Mouse (Mus musculus) limb, embryonic 14.5 days (tissue): Measurements from ENCODE around the gene Proser1. TPM values are rescaled to one million over a fixed set of nuclear protein-coding genes. Genes with fewer than 3 reads are reported as not detected.

ENCODE experiments used
- ATAC-seq: fragments of 200-750 bp; cut with Nextera tagmentation; 2 replicates; pipeline ENCODE4 v1.8.0; 2017; ENCODE audit warnings: low read depth, moderate number of reproducible peaks, moderate TSS enrichment; ENCODE audit not compliant: low FRiP score
- DNase-seq: peaks from one replicate; pipeline ENCODE4 v3.0.0-alpha.2; 2015; ENCODE audit warnings: low spot score
- H3K27ac ChIP-seq: fragments of 300-500 bp; sonication (generic); replicated peaks from 2 replicates; pipeline ENCODE4 v1.5.1; 2014; ENCODE audit warnings: low read depth, mild to moderate bottlenecking, low read length, moderate library complexity, mixed read lengths
- H3K27me3 ChIP-seq: fragments of 300-500 bp; sonication (generic); 2 replicates; pipeline ENCODE4 v1.6.1; 2014; ENCODE audit warnings: low read length, mixed read lengths; ENCODE audit not compliant: control insufficient read depth, insufficient read depth
- H3K36me3 ChIP-seq: fragments of 300-500 bp; sonication (generic); 2 replicates; pipeline ENCODE4 v1.6.1; 2014; ENCODE audit warnings: mild to moderate bottlenecking, low read length, moderate library complexity, mixed read lengths; ENCODE audit not compliant: control insufficient read depth, insufficient read depth
- H3K4me1 ChIP-seq: fragments of 300-500 bp; sonication (generic); 2 replicates; pipeline ENCODE4 v1.6.1; 2014; ENCODE audit warnings: antibody characterized with exemption, low read length, mixed read lengths; ENCODE audit not compliant: control insufficient read depth, insufficient read depth
- H3K4me2 ChIP-seq: fragments of 300-500 bp; sonication (generic); replicated peaks from 2 replicates; pipeline ENCODE4 v1.6.1; 2014; ENCODE audit warnings: low read depth, mild to moderate bottlenecking, low read length, moderate library complexity; ENCODE audit not compliant: severe bottlenecking
- H3K4me3 ChIP-seq: fragments of 300-500 bp; sonication (generic); replicated peaks from 2 replicates; pipeline ENCODE4 v1.5.1; 2014; ENCODE audit warnings: low read length
- H3K9ac ChIP-seq: fragments of 300-500 bp; sonication (generic); 2 replicates; pipeline ENCODE4 v1.6.1; 2014; ENCODE audit warnings: mild to moderate bottlenecking, low read depth, low read length, moderate library complexity; ENCODE audit not compliant: severe bottlenecking
- H3K9me3 ChIP-seq: fragments of 300-500 bp; sonication (generic); 2 replicates; pipeline ENCODE4 v1.6.1; 2016; ENCODE audit warnings: low read length; ENCODE audit not compliant: control insufficient read depth
- POLR2A ChIP-seq: fragments of 200-500 bp; IDR thresholded peaks from 2 replicates; pipeline ENCODE4 v1.8.0; 2012; ENCODE audit warnings: inconsistent platforms, mild to moderate bottlenecking, moderate library complexity, borderline replicate concordance; ENCODE audit not compliant: insufficient read depth, insufficient read length; ENCODE audit errors: extremely low read depth
- WGBS: fragments of 180-500 bp; shearing (Covaris S2); extraction: QIAGEN DNeasy Blood & Tissue Kit; methylation state at CpG from one replicate; pipeline ENCODE4 v1.1.7; 2014; 5-methylcytosine and 5-hydroxymethylcytosine counted together
- polyA plus RNA-seq, 2 experiments: library from polyadenylated mRNA; depleted of rRNA in 1 of 2; stranded (reverse) in 1 of 2; unstranded in 1 of 2; fragments of >200 nt; fragmentation: Nextera tagmentation in 1 of 2; extraction: Ambion mirVana in 1 of 2; gene quantifications; 2 replicates each; pipeline versions ENCODE4 v1.2.1 to v1.2.3; 2012 to 2014

The Proser1 gene
- polyA plus RNA-seq, 2 experiments = 15.1 to 23.9 TPM

DNA sequence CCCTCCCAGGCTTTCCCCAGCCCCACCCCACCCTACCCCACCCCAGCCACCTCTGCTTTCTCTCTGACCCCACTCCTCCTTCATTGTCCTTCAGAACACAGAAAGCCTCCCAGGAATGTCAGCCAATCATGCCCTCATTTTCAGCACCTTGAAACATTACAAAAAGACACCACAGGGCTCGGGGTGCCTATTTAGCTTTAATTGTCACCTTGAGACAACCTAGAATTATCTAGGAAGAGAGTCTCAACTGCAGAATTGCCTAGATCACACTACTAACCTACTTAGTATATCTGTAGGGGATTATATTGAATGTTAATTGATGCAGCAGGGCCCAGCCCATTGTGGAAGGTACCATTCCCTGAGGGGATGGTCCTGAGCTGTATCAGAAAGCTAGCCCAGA, 40.8 kb upstream of the Proser1 start:
- H3K4me1 ChIP-seq = peaks cover 6% of the 10 kb centered on the region; the same call in 1 of the 2 replicates
- no peaks in the 10 kb centered on the region for H3K27me3 ChIP-seq
- H3K9ac ChIP-seq = no peak overlapping the region
- ATAC-seq (no peak), DNase-seq (no peak)
- WGBS = 54% methylated on average over 1 of the region's 1 CpGs
- no peak overlapping the region for H3K4me2 ChIP-seq
- TF ChIP-seq POLR2A = no peak
- no peak overlapping the region for H3K27ac ChIP-seq
- H3K36me3 ChIP-seq = no peaks in the 10 kb centered on the region
- H3K9me3 ChIP-seq = no peaks in the 10 kb centered on the region
- no peak overlapping the region for H3K4me3 ChIP-seq

DNA sequence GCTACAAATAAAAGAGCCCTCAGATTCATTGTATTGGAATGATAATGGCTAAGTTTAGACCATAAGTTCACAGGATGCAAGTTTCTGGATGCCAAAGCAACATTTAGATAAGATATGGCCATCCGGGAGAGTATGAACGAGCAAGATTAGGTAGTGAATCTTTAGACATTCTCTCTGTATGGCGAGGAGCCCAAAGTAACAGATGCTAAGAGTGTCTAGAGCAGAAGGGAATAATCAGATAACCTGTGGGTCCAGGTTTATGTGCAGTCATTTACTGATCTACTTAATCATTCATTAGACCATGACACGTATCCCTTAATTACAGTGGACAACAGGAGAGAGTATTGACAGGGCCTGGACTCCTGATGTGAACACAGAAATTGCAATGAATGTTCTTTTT, 39.9 kb upstream of the Proser1 start:
- Histone ChIP-seq H3K9ac (no peak overlapping the region), H3K9me3 (no peaks in the 10 kb centered on the region), H3K4me3 (no peak overlapping the region), H3K36me3 (no peaks in the 10 kb centered on the region), H3K4me1 (peaks cover 6% of the 10 kb centered on the region; the same call in 1 of the 2 replicates), H3K27me3 (no peaks in the 10 kb centered on the region), H3K4me2 (no peak overlapping the region), H3K27ac (no peak overlapping the region)
- TF ChIP-seq POLR2A = no peak
- DNase-seq = no peak
- 89% methylated on average over 4 of the region's 4 CpGs for WGBS
- no peak for ATAC-seq

DNA sequence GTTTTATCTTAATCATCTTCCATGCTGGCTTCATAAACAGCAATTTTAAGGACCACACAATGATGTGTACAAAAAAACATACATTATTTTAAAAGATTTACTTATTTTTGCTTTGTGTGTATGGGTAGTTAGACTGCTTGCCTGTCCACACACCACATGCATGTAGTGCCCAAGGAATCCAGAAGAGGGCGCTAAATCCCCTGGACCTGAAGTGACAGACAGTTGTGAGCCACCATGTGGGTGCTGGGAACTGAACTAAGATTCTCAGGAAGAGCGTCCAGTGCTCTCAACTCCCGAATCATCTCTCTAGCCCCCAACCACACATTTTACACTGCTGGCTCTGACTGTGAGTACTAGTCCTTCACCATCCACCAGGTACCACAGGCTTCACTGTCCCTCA, 28.9 kb upstream of the Proser1 start:
- Histone ChIP-seq H3K9me3 (no peaks in the 10 kb centered on the region), H3K27ac (no peak overlapping the region), H3K36me3 (no peaks in the 10 kb centered on the region), H3K9ac (no peak overlapping the region), H3K4me1 (no peaks in the 10 kb centered on the region), H3K4me3 (no peak overlapping the region), H3K4me2 (no peak overlapping the region), H3K27me3 (no peaks in the 10 kb centered on the region)
- DNase-seq = no peak
- WGBS = 77% methylated on average over 3 of the region's 3 CpGs
- ATAC-seq = no peak
- TF ChIP-seq POLR2A = no peak

DNA sequence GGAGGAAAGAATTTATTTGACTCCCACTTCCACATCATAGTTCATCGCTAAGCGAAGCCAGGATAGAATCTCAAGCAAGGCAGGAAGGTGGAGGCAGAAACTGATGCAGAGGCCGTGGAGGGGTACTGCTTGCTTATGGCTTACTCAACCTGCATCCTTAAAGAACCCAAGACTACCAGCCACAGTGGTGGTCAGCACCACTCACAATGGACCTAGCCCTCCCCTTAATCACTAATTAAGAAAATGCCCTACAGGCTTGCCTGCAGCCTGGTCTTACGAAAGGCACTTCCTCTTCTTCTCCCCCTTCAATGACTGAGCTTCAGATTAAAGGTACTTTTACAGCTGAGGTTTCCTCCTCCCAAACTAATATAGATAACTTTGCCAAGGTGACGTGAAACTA, 26.9 kb upstream of the Proser1 start:
- Histone ChIP-seq H3K9ac (no peak overlapping the region), H3K27ac (no peak overlapping the region), H3K4me1 (no peaks in the 10 kb centered on the region), H3K4me3 (no peak overlapping the region), H3K4me2 (no peak overlapping the region), H3K9me3 (no peaks in the 10 kb centered on the region), H3K36me3 (no peaks in the 10 kb centered on the region), H3K27me3 (no peaks in the 10 kb centered on the region)
- WGBS = 67% methylated on average over 5 of the region's 5 CpGs
- DNase-seq = no peak
- ATAC-seq = no peak
- TF ChIP-seq POLR2A = no peak

DNA sequence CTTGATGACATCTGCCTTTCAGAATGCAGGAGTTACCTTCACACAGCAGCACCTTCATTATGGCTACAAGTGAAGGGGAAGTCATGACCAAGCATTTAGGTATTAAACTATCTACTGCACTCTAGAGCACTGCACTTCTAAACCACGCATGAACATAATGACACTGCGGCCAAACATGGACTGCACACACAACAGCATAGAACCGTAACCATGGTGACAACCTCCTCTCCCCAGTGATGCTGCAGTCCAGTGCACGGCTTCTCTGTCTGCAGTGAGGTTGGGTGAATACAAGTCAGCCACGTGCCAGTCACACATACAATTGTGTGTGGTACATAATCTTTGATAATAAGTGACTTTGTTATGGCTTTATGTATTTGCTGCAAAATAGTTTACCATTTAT, 17.9 kb upstream of the Proser1 start:
- Histone ChIP-seq H3K36me3 (peaks cover 6% of the 10 kb centered on the region), H3K4me2 (no peak overlapping the region), H3K9ac (no peak overlapping the region), H3K4me1 (no peaks in the 10 kb centered on the region), H3K4me3 (no peak overlapping the region), H3K27ac (no peak overlapping the region), H3K9me3 (no peaks in the 10 kb centered on the region), H3K27me3 (no peaks in the 10 kb centered on the region)
- ATAC-seq = no peak
- no peak for DNase-seq
- WGBS = 81% methylated on average over 5 of the region's 5 CpGs
- no peak for TF ChIP-seq POLR2A

DNA sequence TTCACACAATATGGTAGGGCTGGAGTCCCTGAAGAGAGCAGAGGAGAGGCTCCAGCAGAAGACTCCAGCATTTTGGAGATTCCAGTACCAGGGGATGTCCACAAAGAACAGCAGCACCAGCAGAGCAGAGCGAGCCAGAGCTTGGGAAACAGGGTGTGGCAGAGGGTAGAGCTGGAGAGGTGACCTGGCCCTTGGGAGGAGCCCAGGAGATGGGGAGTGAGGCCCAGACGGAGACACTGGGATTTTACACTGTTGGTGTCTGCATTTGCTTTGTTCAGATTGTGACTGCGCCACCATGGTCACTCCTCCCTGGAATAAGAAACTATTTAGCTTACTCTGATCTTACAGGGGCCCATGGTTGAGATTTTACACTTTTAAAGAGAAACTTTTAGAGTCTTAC, 16.7 kb upstream of the Proser1 start:
- no peak overlapping the region for H3K4me2 ChIP-seq
- H3K4me3 ChIP-seq = no peak overlapping the region
- H3K9ac ChIP-seq = no peak overlapping the region
- no peak overlapping the region for H3K27ac ChIP-seq
- peaks cover 17% of the 10 kb centered on the region for H3K36me3 ChIP-seq
- 93% methylated on average over 3 of the region's 3 CpGs for WGBS
- DNase-seq = no peak
- no peak for TF ChIP-seq POLR2A
- no peak for ATAC-seq
- no peaks in the 10 kb centered on the region for H3K4me1 ChIP-seq
- H3K9me3 ChIP-seq = no peaks in the 10 kb centered on the region
- no peaks in the 10 kb centered on the region for H3K27me3 ChIP-seq
